Mouse (Mus musculus) heart, adult 2 months (tissue): ENCODE data around the gene Gm14862.

Experiments
- CTCF ChIP-seq: fragments of 200-600 bp; IDR thresholded peaks from 2 replicates; pipeline ENCODE4 v1.8.1; 2022; ENCODE audit warnings: antibody characterized with exemption, mild to moderate bottlenecking, moderate library complexity
- EP300 ChIP-seq: fragments of 200-500 bp; IDR thresholded peaks from 2 replicates; pipeline ENCODE4 v1.6.1; 2011; ENCODE audit warnings: low read depth, low read length, control low read depth; ENCODE audit not compliant: insufficient read depth
- POLR2A ChIP-seq: fragments of 200-500 bp; IDR thresholded peaks from 2 replicates; pipeline ENCODE4 v1.6.1; 2011; ENCODE audit warnings: mild to moderate bottlenecking, low read depth, low read length, control low read depth; ENCODE audit not compliant: insufficient read depth

DNA sequence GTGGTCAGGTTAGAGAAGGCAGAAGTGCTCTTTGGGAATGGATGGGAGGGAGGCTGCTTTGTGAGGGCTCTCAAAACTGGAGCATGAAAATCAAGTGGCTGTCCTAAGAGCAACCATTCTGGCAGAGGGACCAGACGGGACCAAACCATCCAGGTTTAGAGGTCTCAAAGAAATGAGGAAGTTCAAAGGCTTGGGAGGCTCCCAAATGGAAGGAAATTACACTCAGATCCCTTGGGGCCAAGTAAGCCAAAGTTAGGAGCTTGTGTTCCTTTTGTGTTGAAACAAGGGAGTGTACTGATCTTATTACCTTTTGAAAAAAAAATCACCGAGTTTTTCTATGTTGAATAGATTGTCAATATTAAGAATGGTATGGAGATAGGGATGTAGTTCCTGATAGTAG lies 51.6 kb downstream of the Gm14862 start:
- TF ChIP-seq CTCF (no peak), EP300 (no peak), POLR2A (0 out of 2 replicates have a peak, but pooled peaks have one; percentile 16)
